Mouse (Mus musculus) lung, postnatal 10 days (tissue): ENCODE data around the gene Eef2k.
"Not testable (repeated sequence)": the region's sequence is repeated elsewhere in the genome, so short reads cannot be mapped to it uniquely, and the experiment has no call there.

Source experiments
- DNase-seq: peaks from one replicate; pipeline ENCODE4 v3.0.0; 2021

Eef2k gene

GRCm38 (mm10) chr7:120943936-120944509, 101.4 kb downstream of the Eef2k start:
- no peak for DNase-seq

- DNase-seq, result not testable (repeated sequence)
These were observed 111.0 kb downstream of the Eef2k start for GRCm38 (mm10) chr7:120953591-120953990.
